Mouse (Mus musculus): ENCODE results near the gene Nampt. TPM values are rescaled to one million over a fixed set of nuclear protein-coding genes. Genes with fewer than 3 reads are reported as not detected.

Nampt gene
- polyA plus RNA-seq, 1 experiment: 30.2 TPM

DNA sequence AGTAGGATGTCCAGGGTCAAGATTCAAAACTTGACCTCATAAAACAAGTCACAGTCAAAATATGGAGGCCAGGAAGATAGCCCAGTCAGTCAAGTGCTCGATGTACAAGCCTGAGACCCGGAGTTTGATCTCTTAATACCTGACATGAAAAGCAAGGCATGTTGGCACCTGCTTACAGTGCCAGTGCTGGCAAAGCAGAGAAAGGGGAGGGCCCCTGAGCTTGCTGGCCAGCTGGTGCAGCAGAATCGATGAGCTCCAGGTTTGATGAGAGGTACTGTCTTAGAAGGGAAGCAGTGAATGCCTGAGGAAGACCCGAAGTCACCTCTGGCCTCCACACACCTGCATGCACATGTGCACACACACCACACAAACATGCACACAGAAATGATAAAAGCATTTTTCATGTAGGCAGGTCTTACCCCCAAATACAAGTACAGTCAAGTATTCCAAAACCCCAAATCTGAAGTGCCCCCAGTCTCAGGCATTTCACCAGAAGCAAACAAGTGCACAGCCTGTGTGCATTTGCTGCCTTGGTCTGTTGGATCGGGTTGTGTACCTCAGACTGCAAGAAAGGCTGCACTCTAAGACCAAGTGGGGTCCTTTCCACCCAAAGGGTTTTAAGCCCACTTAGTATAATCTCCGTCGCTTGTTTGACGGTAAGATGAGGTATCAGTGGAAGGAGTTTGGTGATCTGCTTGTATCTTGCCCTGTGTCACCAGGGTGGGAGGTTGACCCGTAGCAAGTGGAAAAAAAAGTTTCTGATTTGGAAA is 10.2 kb downstream of the Nampt start:
- Histone ChIP-seq H3K4me1 (ENCODE audit: control insufficient read depth, insufficient read depth, low read length) (peaks cover 14% of the 10 kb centered on the region), H3K4me3 (replicated peaks; ENCODE audit: insufficient read depth, low read depth, low read length) (no peak overlapping the region), H3K27me3 (ENCODE audit: control insufficient read depth, insufficient read depth, low read length) (no peaks in the 10 kb centered on the region), H3K27ac (ENCODE audit: insufficient read depth, low read length) (no peak overlapping the region)
- TF ChIP-seq CTCF (IDR thresholded peaks at IDR 0.05; ENCODE audit: borderline replicate concordance, insufficient read depth, low read depth, low read length) (no peak), POLR2A (IDR thresholded peaks at IDR 0.05; ENCODE audit: borderline replicate concordance, insufficient read depth, low read length) (no peak)
- WGBS: 53% methylated on average over 9 of the region's 9 CpGs
- DNase-seq: peak; percentile 45 to 60

DNA sequence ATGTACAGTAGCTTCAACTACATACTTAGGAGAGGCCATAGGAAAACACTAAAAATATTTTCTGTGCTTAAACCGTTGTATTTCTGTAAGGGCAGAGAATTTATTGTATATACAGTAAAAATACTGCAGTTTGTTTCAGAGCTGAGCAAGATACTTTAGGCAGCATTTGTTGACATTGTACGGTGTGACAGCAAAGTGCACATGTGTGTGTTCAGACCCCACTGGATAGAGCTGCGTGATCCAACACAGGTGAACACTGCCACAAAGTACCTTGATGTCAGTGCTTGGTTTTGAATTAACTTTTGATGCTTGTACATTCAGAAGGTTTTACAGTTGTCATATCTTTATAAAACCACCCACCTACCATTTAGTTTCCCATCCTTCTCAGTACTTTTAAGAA is 12.7 kb downstream of the Nampt start:
- no peak for TF ChIP-seq CTCF (IDR thresholded peaks at IDR 0.05; ENCODE audit: borderline replicate concordance, insufficient read depth, low read depth, low read length)
- no peak for TF ChIP-seq POLR2A (IDR thresholded peaks at IDR 0.05; ENCODE audit: borderline replicate concordance, insufficient read depth, low read length)
- Histone ChIP-seq H3K4me3 (replicated peaks; ENCODE audit: insufficient read depth, low read depth, low read length) (no peak overlapping the region), H3K27ac (ENCODE audit: insufficient read depth, low read length) (no peak overlapping the region), H3K27me3 (ENCODE audit: control insufficient read depth, insufficient read depth, low read length) (no peaks in the 10 kb centered on the region), H3K4me1 (ENCODE audit: control insufficient read depth, insufficient read depth, low read length) (peaks cover 16% of the 10 kb centered on the region)
- no peak for DNase-seq
- WGBS: 95% methylated on average over 3 of the region's 3 CpGs

GRCm38 (mm10) chr12:32834781-32835180 is 15.4 kb downstream of the Nampt start:
- Histone ChIP-seq H3K27me3 (ENCODE audit: control insufficient read depth, insufficient read depth, low read length) (no peaks in the 10 kb centered on the region), H3K4me1 (ENCODE audit: control insufficient read depth, insufficient read depth, low read length) (peaks cover 8% of the 10 kb centered on the region), H3K4me3 (replicated peaks; ENCODE audit: insufficient read depth, low read depth, low read length) (no peak overlapping the region), H3K27ac (ENCODE audit: insufficient read depth, low read length) (no peak overlapping the region)
- WGBS: 75% methylated on average over 6 of the region's 6 CpGs
- TF ChIP-seq CTCF (IDR thresholded peaks at IDR 0.05; ENCODE audit: borderline replicate concordance, insufficient read depth, low read depth, low read length): no peak
- TF ChIP-seq POLR2A (IDR thresholded peaks at IDR 0.05; ENCODE audit: borderline replicate concordance, insufficient read depth, low read length): no peak
- no peak for DNase-seq

DNA sequence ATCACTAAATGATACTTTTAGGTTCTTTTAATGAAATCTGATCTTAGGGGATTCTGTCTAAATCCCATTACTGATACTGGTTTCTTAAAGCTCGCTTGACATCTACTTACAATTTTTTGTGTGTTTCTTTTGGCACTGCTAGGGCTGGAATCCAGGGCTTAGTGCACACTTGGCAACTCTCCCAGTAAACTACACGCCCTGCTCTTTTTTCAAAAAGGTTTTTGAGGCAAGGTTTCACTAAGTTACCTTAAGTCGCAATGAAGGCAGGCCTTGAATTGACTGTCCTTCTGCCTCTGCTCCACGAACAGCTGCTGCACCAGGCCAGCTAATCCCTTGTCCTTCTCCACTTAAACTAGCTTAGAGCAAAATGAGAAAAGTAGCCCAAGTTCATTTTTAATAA is 15.9 kb downstream of the Nampt start:
- H3K4me1 ChIP-seq (ENCODE audit: control insufficient read depth, insufficient read depth, low read length): peaks cover 7% of the 10 kb centered on the region
- DNase-seq: peak in 1 of 2 experiments; percentile 39
- H3K27ac ChIP-seq (ENCODE audit: insufficient read depth, low read length): no peak overlapping the region
- TF ChIP-seq CTCF (IDR thresholded peaks at IDR 0.05; ENCODE audit: borderline replicate concordance, insufficient read depth, low read depth, low read length) (no peak), POLR2A (IDR thresholded peaks at IDR 0.05; ENCODE audit: borderline replicate concordance, insufficient read depth, low read length) (no peak)
- WGBS: 40% methylated on average over 4 of the region's 4 CpGs
- H3K4me3 ChIP-seq (replicated peaks; ENCODE audit: insufficient read depth, low read depth, low read length): no peak overlapping the region
- no peaks in the 10 kb centered on the region for H3K27me3 ChIP-seq (ENCODE audit: control insufficient read depth, insufficient read depth, low read length)

DNA sequence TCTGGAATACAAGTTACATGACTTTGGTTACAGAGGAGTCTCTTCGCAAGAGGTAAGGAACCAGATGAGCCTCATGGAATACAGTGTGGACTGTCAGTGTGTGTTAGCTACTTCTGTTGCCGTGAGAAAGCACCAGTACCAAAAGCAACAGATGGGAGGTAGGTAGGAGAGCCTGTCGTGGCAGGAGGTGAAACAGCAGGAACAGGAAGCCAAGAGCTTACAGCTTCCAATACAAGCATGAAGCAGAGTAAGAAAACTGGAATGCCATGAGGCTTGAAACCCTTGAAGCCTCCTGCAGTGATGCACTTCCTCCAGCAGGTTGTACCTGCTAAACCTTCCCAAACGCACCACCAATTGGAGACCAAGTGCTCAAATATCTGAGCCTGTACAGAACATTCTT is 19.1 kb downstream of the Nampt start:
- Histone ChIP-seq H3K4me1 (ENCODE audit: control insufficient read depth, insufficient read depth, low read length) (peaks cover 7% of the 10 kb centered on the region), H3K27ac (ENCODE audit: insufficient read depth, low read length) (peak overlapping the region; percentile 43; the same call in 1 of the 2 replicates), H3K27me3 (ENCODE audit: control insufficient read depth, insufficient read depth, low read length) (no peaks in the 10 kb centered on the region), H3K4me3 (replicated peaks; ENCODE audit: insufficient read depth, low read depth, low read length) (no peak overlapping the region)
- peak; percentile 41 to 71 for DNase-seq
- TF ChIP-seq POLR2A (IDR thresholded peaks at IDR 0.05; ENCODE audit: borderline replicate concordance, insufficient read depth, low read length): no peak
- 0 out of 2 replicates have a peak, but pooled peaks have one; percentile 7 for TF ChIP-seq CTCF (IDR thresholded peaks at IDR 0.05; ENCODE audit: borderline replicate concordance, insufficient read depth, low read depth, low read length)
- WGBS: 19% methylated on average over 4 of the region's 4 CpGs

DNA sequence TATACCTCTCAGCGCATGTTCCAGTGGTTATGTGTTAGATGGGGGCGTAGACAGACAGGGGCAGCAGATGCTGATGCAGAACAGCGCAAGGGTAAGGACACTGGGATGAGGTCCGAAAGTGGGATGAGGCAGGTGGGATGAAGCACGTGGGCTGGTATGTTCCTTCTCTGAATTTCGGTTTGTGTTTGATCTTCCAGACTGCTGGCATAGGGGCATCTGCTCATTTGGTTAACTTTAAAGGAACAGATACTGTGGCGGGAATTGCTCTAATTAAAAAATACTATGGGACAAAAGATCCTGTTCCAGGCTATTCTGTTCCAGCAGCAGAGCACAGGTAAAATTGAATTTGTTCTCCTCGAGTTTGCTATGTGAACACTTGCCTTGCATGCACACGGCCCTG is 19.6 kb downstream of the Nampt start:
- TF ChIP-seq POLR2A (IDR thresholded peaks at IDR 0.05; ENCODE audit: borderline replicate concordance, insufficient read depth, low read length) (no peak), CTCF (IDR thresholded peaks at IDR 0.05; ENCODE audit: borderline replicate concordance, insufficient read depth, low read depth, low read length) (no peak)
- Histone ChIP-seq H3K27me3 (ENCODE audit: control insufficient read depth, insufficient read depth, low read length) (no peaks in the 10 kb centered on the region), H3K27ac (ENCODE audit: insufficient read depth, low read length) (no peak overlapping the region; the same call in 1 of the 2 replicates), H3K4me1 (ENCODE audit: control insufficient read depth, insufficient read depth, low read length) (peaks cover 7% of the 10 kb centered on the region), H3K4me3 (replicated peaks; ENCODE audit: insufficient read depth, low read depth, low read length) (no peak overlapping the region)
- 94% methylated on average over 9 of the region's 9 CpGs for WGBS
- no peak for DNase-seq

GRCm38 (mm10) chr12:32841442-32841900 is 22.1 kb downstream of the Nampt start:
- Histone ChIP-seq H3K27me3 (ENCODE audit: control insufficient read depth, insufficient read depth, low read length) (no peaks in the 10 kb centered on the region), H3K4me1 (ENCODE audit: control insufficient read depth, insufficient read depth, low read length) (peaks cover 5% of the 10 kb centered on the region), H3K27ac (ENCODE audit: insufficient read depth, low read length) (no peak overlapping the region), H3K4me3 (replicated peaks; ENCODE audit: insufficient read depth, low read depth, low read length) (no peak overlapping the region)
- 60% methylated on average over 7 of the region's 7 CpGs for WGBS
- DNase-seq: no peak
- TF ChIP-seq CTCF (IDR thresholded peaks at IDR 0.05; ENCODE audit: borderline replicate concordance, insufficient read depth, low read depth, low read length) (no peak), POLR2A (IDR thresholded peaks at IDR 0.05; ENCODE audit: borderline replicate concordance, insufficient read depth, low read length) (no peak)

GRCm38 (mm10) chr12:32846325-32846724 is 27.0 kb downstream of the Nampt start:
- 92% methylated on average over 8 of the region's 8 CpGs for WGBS
- TF ChIP-seq POLR2A (IDR thresholded peaks at IDR 0.05; ENCODE audit: borderline replicate concordance, insufficient read depth, low read length): no peak
- no peak for TF ChIP-seq CTCF (IDR thresholded peaks at IDR 0.05; ENCODE audit: borderline replicate concordance, insufficient read depth, low read depth, low read length)
- H3K27ac ChIP-seq (ENCODE audit: insufficient read depth, low read length): no peak overlapping the region
- H3K27me3 ChIP-seq (ENCODE audit: control insufficient read depth, insufficient read depth, low read length): no peaks in the 10 kb centered on the region
- no peak overlapping the region for H3K4me3 ChIP-seq (replicated peaks; ENCODE audit: insufficient read depth, low read depth, low read length)
- no peak for DNase-seq
- no peaks in the 10 kb centered on the region for H3K4me1 ChIP-seq (ENCODE audit: control insufficient read depth, insufficient read depth, low read length)
